In genomic region chr7:29179323-29179722, GRCm38 (mm10) we compare ENCODE assay signal across 8 mouse cellular contexts. TPM values are rescaled to one million over a fixed set of nuclear protein-coding genes. Genes with fewer than 3 reads are reported as not detected.
DNase-seq lines count a peak whose midpoint lies in the region; ATAC-seq lines count a peak whose summit lies in the region.

No protein-coding gene starts in this region.

- H3K9me3 ChIP-seq in embryonic facial prominence, embryonic 14.5 days (ENCODE audit: control insufficient read depth, low read length), result no peaks in the 10 kb centered on the region
- no peaks in the 10 kb centered on the region for H3K9me3 ChIP-seq in limb, embryonic 10.5 days (replicated peaks)

- H3K27ac ChIP-seq in embryonic facial prominence, embryonic 14.5 days (replicated peaks; ENCODE audit: low read depth, low read length), result no peak overlapping the region
- no peak overlapping the region for H3K27ac ChIP-seq in limb, embryonic 10.5 days

- H3K4me2 ChIP-seq in embryonic facial prominence, embryonic 14.5 days (ENCODE audit: low read depth, low read length), result peak overlapping the region; percentile 81

- H3K4me1 ChIP-seq in embryonic facial prominence, embryonic 14.5 days (ENCODE audit: control insufficient read depth, insufficient read depth, low read length), result peaks cover 10% of the 10 kb centered on the region; the same call in 1 of the 2 replicates
- peaks cover 13% of the 10 kb centered on the region for H3K4me1 ChIP-seq in limb, embryonic 10.5 days

- peak overlapping the region; percentile 73 for H3K4me3 ChIP-seq in embryonic facial prominence, embryonic 14.5 days (ENCODE audit: low read depth, low read length)
- peak overlapping the region; percentile 71 for H3K4me3 ChIP-seq in limb, embryonic 10.5 days

- H3K9ac ChIP-seq in embryonic facial prominence, embryonic 14.5 days (ENCODE audit: low read depth, low read length), result peak overlapping the region; percentile 89

- no peak for ATAC-seq in cerebellum, adult (ENCODE audit: insufficient number of reproducible peaks, low FRiP score, low TSS enrichment)
- ATAC-seq in embryonic facial prominence, embryonic 14.5 days (ENCODE audit: low read depth), result no peak
- ATAC-seq in monocyte, adult 5-6 weeks (replicated peaks; ENCODE audit: insufficient number of reproducible peaks, low FRiP score, low TSS enrichment, poor library complexity, severe bottlenecking), result 0 out of 2 replicates have a peak, but pooled peaks have one; percentile 20

- 32% methylated on average over 7 of the region's 7 CpGs for WGBS in embryonic facial prominence, embryonic 14.5 days
- WGBS in limb, embryonic 10.5 days, result 70% methylated on average over 7 of the region's 7 CpGs

- peaks cover 8% of the 10 kb centered on the region for H3K27me3 ChIP-seq in embryonic facial prominence, embryonic 14.5 days (replicated peaks; ENCODE audit: control insufficient read depth, insufficient read depth, low read length)
- peaks cover 8% of the 10 kb centered on the region for H3K27me3 ChIP-seq in limb, embryonic 10.5 days (ENCODE audit: low read depth, poor library complexity, severe bottlenecking)

- peak; percentile 41 for DNase-seq in cerebellum, adult 9-10 months
- DNase-seq in 3T3-L1 (ENCODE audit: low read depth, low spot score), result peak; percentile 62
- DNase-seq in embryonic facial prominence, embryonic 14.5 days (ENCODE audit: low spot score), result no peak
- no peak for DNase-seq in limb, embryonic 10.5 days (ENCODE audit: low spot score)
- no peak for DNase-seq in urinary bladder, postnatal 4 days (ENCODE audit: low spot score in 2 of 2)
- DNase-seq in frontal cortex, adult 2 months (ENCODE audit: extremely low spot score in 1 of 2, low spot score in 1 of 2), result no peak

- peaks cover 34% of the 10 kb centered on the region for H3K36me3 ChIP-seq in embryonic facial prominence, embryonic 14.5 days (ENCODE audit: control insufficient read depth, insufficient read depth, low read length)
- peaks cover 44% of the 10 kb centered on the region for H3K36me3 ChIP-seq in limb, embryonic 10.5 days

RNA-seq across cellular contexts. Expression of gene Psmd8, which starts 1.2 kb away (rescaled TPM):
- 244 and 264 TPM in 2 replicates for polyA plus RNA-seq in embryonic facial prominence, embryonic 14.5 days (2014; fragmentation: Nextera tagmentation; extraction: Ambion mirVana)
- polyA plus RNA-seq in limb, embryonic 10.5 days (2016; fragmentation: Nextera tagmentation; extraction: Ambion mirVana), result 321 and 323 TPM in 2 replicates
- total RNA-seq in monocyte, adult 5-6 weeks (2017), result 170 to 190 TPM (median 186 TPM) in 3 replicates
- 197 and 217 TPM in 2 replicates for polyA plus RNA-seq in frontal cortex, adult 2 months (2012; rRNA removed)

RNA-seq across cellular contexts. Expression of gene Spred3, which starts 9.1 kb away (rescaled TPM):
- polyA plus RNA-seq in embryonic facial prominence, embryonic 14.5 days (2014; fragmentation: Nextera tagmentation; extraction: Ambion mirVana), result 3.0 and 3.6 TPM in 2 replicates
- 2.7 and 3.3 TPM in 2 replicates for polyA plus RNA-seq in limb, embryonic 10.5 days (2016; fragmentation: Nextera tagmentation; extraction: Ambion mirVana)
- total RNA-seq in monocyte, adult 5-6 weeks (2017), result 0.78 to 0.95 TPM in 2 of 3 replicates, not detected in the other
- polyA plus RNA-seq in frontal cortex, adult 2 months (2012; rRNA removed), result 35.5 and 38.0 TPM in 2 replicates

RNA-seq across cellular contexts. Expression of gene Ggn, which starts 9.3 kb away (rescaled TPM):
- polyA plus RNA-seq in embryonic facial prominence, embryonic 14.5 days (2014; fragmentation: Nextera tagmentation; extraction: Ambion mirVana), result 0.51 and 0.72 TPM in 2 replicates
- 0.29 and 0.38 TPM in 2 replicates for polyA plus RNA-seq in limb, embryonic 10.5 days (2016; fragmentation: Nextera tagmentation; extraction: Ambion mirVana)
- 0.32 to 0.39 TPM in 2 of 3 replicates, not detected in the other for total RNA-seq in monocyte, adult 5-6 weeks (2017)
- polyA plus RNA-seq in frontal cortex, adult 2 months (2012; rRNA removed), result 0.65 and 0.78 TPM in 2 replicates

RNA-seq across cellular contexts. Expression of gene Fam98c, which starts 23.3 kb away (rescaled TPM):
- 15.4 and 16.5 TPM in 2 replicates for polyA plus RNA-seq in embryonic facial prominence, embryonic 14.5 days (2014; fragmentation: Nextera tagmentation; extraction: Ambion mirVana)
- 10.7 and 11.2 TPM in 2 replicates for polyA plus RNA-seq in limb, embryonic 10.5 days (2016; fragmentation: Nextera tagmentation; extraction: Ambion mirVana)
- total RNA-seq in monocyte, adult 5-6 weeks (2017), result 28.7 to 32.4 TPM (median 29.1 TPM) in 3 replicates
- polyA plus RNA-seq in frontal cortex, adult 2 months (2012; rRNA removed), result 56.8 and 65.5 TPM in 2 replicates

RNA-seq across cellular contexts. Expression of gene Catsperg1, which starts 34.5 kb away (rescaled TPM):
- polyA plus RNA-seq in embryonic facial prominence, embryonic 14.5 days (2014; fragmentation: Nextera tagmentation; extraction: Ambion mirVana), result 0.19 and 0.47 TPM in 2 replicates
- 0.06 and 0.45 TPM in 2 replicates for polyA plus RNA-seq in limb, embryonic 10.5 days (2016; fragmentation: Nextera tagmentation; extraction: Ambion mirVana)
- total RNA-seq in monocyte, adult 5-6 weeks (2017), result 0.85 to 1.6 TPM in 2 of 3 replicates, not detected in the other
- 4.9 and 6.2 TPM in 2 replicates for polyA plus RNA-seq in frontal cortex, adult 2 months (2012; rRNA removed)

Comparison
In these comparisons a context has a peak if more than half of its experiments do, and no peak if none do; other contexts are left out.
1. DNase-seq: peak in cerebellum, adult 9-10 months (single experiment) and 3T3-L1 (single experiment); none in embryonic facial prominence, embryonic 14.5 days (single experiment), limb, embryonic 10.5 days (single experiment), urinary bladder, postnatal 4 days (0 of 2) and frontal cortex, adult 2 months (0 of 2).